ENCODE assay signal across 24 mouse cellular contexts in genomic region chr6:22348975-22349374, GRCm38 (mm10).
"Had no signal": no experiment of that assay in that cellular context is flagged by ENCODE, and none has a peak within 500 bp of the region (broad histone marks: within the 10 kb centered on the region; RNA-seq: fewer than 3 reads in every experiment).

No protein-coding gene starts in this region.

- H3K27ac ChIP-seq: gastrocnemius, adult 2 months; heart, adult 2 months; hindbrain, embryonic 10.5 days; hindbrain, embryonic 12.5 days; hindbrain, embryonic 14.5 days; limb, embryonic 10.5 days; limb, embryonic 12.5 days; liver, embryonic 13.5 days; liver, embryonic 15.5 days had no signal

- DNase-seq: gastrocnemius, adult 2 months; gastrocnemius, postnatal 10 days; gastrocnemius, postnatal 25 days; heart, adult 2 months; heart, postnatal 10 days; heart, postnatal 4 days; kidney, adult 18-20 months; kidney, adult 8-10 months; kidney, postnatal 10 days; kidney, postnatal 25 days; kidney, postnatal 4 days; layer of hippocampus, adult 9-11 months; layer of hippocampus, postnatal 36 days; liver; liver, embryonic 13.5 days; liver, postnatal 0 days had no signal

- H3K4me3 ChIP-seq: gastrocnemius, adult 2 months; heart, adult 2 months; heart, embryonic 10.5 days; heart, embryonic 12.5 days; hindbrain, embryonic 10.5 days; hindbrain, embryonic 12.5 days; limb, embryonic 10.5 days; limb, embryonic 12.5 days; liver, embryonic 13.5 days; liver, embryonic 15.5 days had no signal

- H3K36me3 ChIP-seq: heart, embryonic 10.5 days; heart, embryonic 12.5 days; hindbrain, embryonic 10.5 days; hindbrain, embryonic 12.5 days; limb, embryonic 10.5 days; limb, embryonic 12.5 days; liver, embryonic 13.5 days; liver, embryonic 15.5 days had no signal
